Mouse (Mus musculus) limb, embryonic 12.5 days (tissue): ENCODE measurements around the gene Nckap5l. TPM values are rescaled to one million over a fixed set of nuclear protein-coding genes. Genes with fewer than 3 reads are reported as not detected.

Source experiments
- ATAC-seq: fragments of 200-750 bp; cut with Nextera tagmentation; 2 replicates; pipeline ENCODE4 v1.8.0; 2017; ENCODE audit warnings: low read depth, moderate TSS enrichment; ENCODE audit not compliant: insufficient number of reproducible peaks, insufficient read depth, low FRiP score, low TSS enrichment
- H3K27ac ChIP-seq: fragments of 300-500 bp; sonication (generic); 2 replicates; pipeline ENCODE4 v1.5.1; 2016; ENCODE audit warnings: mild to moderate bottlenecking, moderate library complexity
- H3K27me3 ChIP-seq: fragments of 300-500 bp; sonication (generic); 2 replicates; pipeline ENCODE4 v1.6.1; 2016; ENCODE audit warnings: mild to moderate bottlenecking, moderate library complexity
- H3K36me3 ChIP-seq: fragments of 300-500 bp; sonication (generic); 2 replicates; pipeline ENCODE4 v1.6.1; 2016; ENCODE audit warnings: mild to moderate bottlenecking, moderate library complexity
- H3K4me1 ChIP-seq: fragments of 300-500 bp; sonication (generic); replicated peaks from 2 replicates; pipeline ENCODE4 v1.6.1; 2016
- H3K4me2 ChIP-seq: fragments of 300-500 bp; sonication (generic); 2 replicates; pipeline ENCODE4 v1.6.1; 2016; ENCODE audit warnings: mild to moderate bottlenecking, moderate library complexity
- H3K4me3 ChIP-seq: fragments of 300-500 bp; sonication (generic); replicated peaks from 2 replicates; pipeline ENCODE4 v1.5.1; 2016; ENCODE audit warnings: mild to moderate bottlenecking
- H3K9ac ChIP-seq: fragments of 300-500 bp; sonication (generic); replicated peaks from 2 replicates; pipeline ENCODE4 v1.6.1; 2016; ENCODE audit warnings: mild to moderate bottlenecking, moderate library complexity
- H3K9me3 ChIP-seq: fragments of 300-500 bp; sonication (generic); 2 replicates; pipeline ENCODE4 v1.6.1; 2016; ENCODE audit warnings: mild to moderate bottlenecking, moderate library complexity
- WGBS: fragments of 180-500 bp; shearing (Covaris S2); methylation state at CpG from one replicate; pipeline ENCODE4 v1.1.7; 2016; 5-methylcytosine and 5-hydroxymethylcytosine counted together
- polyA plus RNA-seq: library from polyadenylated mRNA; unstranded; fragments of >200 nt; fragmentation: Nextera tagmentation; extraction: Ambion mirVana; gene quantifications from 2 replicates; pipeline ENCODE4 v1.2.1, GENCODE M21; 2016

Gene Nckap5l
- polyA plus RNA-seq, 1 experiment from 2014 or later = 13.6 TPM

GRCm38 (mm10) chr15:99372761-99373160 is 84.8 kb downstream of the Nckap5l start:
- no peak overlapping the region for H3K9ac ChIP-seq
- ATAC-seq = no peak
- peaks cover 18% of the 10 kb centered on the region for H3K4me1 ChIP-seq

More at GRCm38 (mm10) chr15:99372761-99373160, 84.8 kb downstream of the Nckap5l start:
- H3K36me3 ChIP-seq = no peaks in the 10 kb centered on the region
- H3K9me3 ChIP-seq = no peaks in the 10 kb centered on the region
- H3K27ac ChIP-seq = no peak overlapping the region
- WGBS = 87% methylated on average over 9 of the region's 9 CpGs
- H3K27me3 ChIP-seq = no peaks in the 10 kb centered on the region
- no peak overlapping the region for H3K4me2 ChIP-seq
- H3K4me3 ChIP-seq = no peak overlapping the region

Other genes with a start within 250 kb of the Nckap5l start
- gene Kcnh3, start 232.9 kb downstream of the Nckap5l start, polyA plus RNA-seq = 0.13 and 0.24 TPM in 2 replicates
- 154 and 158 TPM in 2 replicates for gene Mcrs1, start 205.8 kb downstream of the Nckap5l start, polyA plus RNA-seq
- 74.6 TPM in 2 replicates for gene Prpf40b, start 162.7 kb downstream of the Nckap5l start, polyA plus RNA-seq
- gene Fam186b, start 161.9 kb downstream of the Nckap5l start, polyA plus RNA-seq = not detected in 2 replicates
- gene Fmnl3, start 87.3 kb downstream of the Nckap5l start, polyA plus RNA-seq = 33.6 and 40.6 TPM in 2 replicates
- gene Tmbim6, start 64.9 kb downstream of the Nckap5l start, polyA plus RNA-seq = 240 and 252 TPM in 2 replicates
- gene Bcdin3d, start 17.0 kb upstream of the Nckap5l start, polyA plus RNA-seq = 18.6 and 20.2 TPM in 2 replicates
- gene Faim2, start 70.4 kb upstream of the Nckap5l start, polyA plus RNA-seq = 0.20 and 0.24 TPM in 2 replicates
- not detected in 2 replicates for gene Aqp2, start 121.3 kb upstream of the Nckap5l start, polyA plus RNA-seq
- gene Aqp5, start 133.0 kb upstream of the Nckap5l start, polyA plus RNA-seq = not detected in 2 replicates
- not detected in 2 replicates for gene Aqp6, start 143.7 kb upstream of the Nckap5l start, polyA plus RNA-seq
- 139 and 143 TPM in 2 replicates for gene Racgap1, start 193.9 kb upstream of the Nckap5l start, polyA plus RNA-seq
- gene Asic1, start 212.6 kb upstream of the Nckap5l start, polyA plus RNA-seq = 1.6 TPM in 2 replicates
- 71.3 and 74.9 TPM in 2 replicates for gene Smarcd1, start 244.4 kb upstream of the Nckap5l start, polyA plus RNA-seq
- gene Gm17349, start 247.7 kb upstream of the Nckap5l start, polyA plus RNA-seq = not detected in 2 replicates